Mouse (Mus musculus) kidney, postnatal 10 days (tissue): ENCODE results near the gene Snap47.

ENCODE experiments used
- DNase-seq: peaks from one replicate; pipeline ENCODE4 v3.0.0; 2021; ENCODE audit warnings: mixed read lengths

Gene Snap47

DNA sequence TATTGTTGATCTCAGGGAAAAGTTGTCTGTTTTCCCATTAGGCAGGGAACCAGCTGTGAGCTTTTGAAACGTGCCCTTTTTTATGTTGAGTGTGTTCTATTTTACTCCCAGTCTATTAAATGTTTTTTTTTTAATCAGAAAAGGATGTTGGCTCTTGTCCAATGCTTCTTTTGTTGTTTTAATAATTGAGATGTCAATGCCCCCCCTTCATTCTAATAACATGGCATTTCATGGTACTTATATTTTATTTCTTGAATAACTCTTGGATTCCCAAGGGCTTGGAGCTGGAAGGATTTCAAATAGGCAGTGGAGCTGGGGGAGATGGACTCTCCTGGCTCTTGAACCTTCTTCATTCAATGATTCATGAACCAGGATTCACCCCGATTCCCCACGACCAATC is 85.0 kb downstream of the Snap47 start:
- no peak for DNase-seq

DNA sequence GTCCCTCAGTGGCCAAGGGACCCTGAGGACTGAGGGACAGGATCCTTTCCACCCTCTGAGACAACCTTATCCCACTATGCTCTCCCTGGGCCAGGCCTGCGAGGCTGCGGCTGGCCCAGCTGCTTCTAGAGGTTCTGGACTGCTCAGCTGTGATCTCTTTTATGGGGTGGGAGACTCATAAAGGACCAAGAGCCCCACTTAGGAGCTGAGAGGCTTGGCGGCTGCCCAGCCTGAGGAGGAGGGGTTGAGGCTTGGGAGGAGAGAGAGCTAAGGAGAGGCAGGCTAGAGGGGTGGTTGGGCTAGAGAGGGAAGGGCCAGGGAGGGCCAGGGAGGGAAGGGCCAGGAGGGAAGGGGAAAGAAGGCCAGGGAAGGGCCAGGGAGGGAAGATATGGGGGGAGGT is 86.6 kb downstream of the Snap47 start:
- peak; percentile 45 for DNase-seq

DNA sequence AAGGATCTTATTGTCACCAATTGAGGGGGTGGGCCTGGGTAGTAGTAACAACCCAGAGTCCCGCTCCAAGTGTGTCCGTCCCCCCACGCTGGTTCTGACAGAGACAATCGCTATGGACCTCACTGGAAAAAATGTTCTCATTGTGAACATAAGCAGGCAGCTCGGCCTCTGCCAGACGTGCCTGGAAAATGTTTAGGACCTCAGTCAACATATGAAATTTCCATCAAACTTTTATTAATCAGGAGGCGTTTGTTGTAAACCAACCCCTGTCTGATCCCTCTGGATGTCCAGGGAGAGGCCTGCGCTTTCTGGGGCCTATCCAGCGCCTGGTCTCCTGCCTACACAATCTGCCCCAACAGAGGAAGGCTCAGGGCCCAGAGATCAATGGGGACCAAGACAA is 87.0 kb downstream of the Snap47 start:
- no peak for DNase-seq

DNA sequence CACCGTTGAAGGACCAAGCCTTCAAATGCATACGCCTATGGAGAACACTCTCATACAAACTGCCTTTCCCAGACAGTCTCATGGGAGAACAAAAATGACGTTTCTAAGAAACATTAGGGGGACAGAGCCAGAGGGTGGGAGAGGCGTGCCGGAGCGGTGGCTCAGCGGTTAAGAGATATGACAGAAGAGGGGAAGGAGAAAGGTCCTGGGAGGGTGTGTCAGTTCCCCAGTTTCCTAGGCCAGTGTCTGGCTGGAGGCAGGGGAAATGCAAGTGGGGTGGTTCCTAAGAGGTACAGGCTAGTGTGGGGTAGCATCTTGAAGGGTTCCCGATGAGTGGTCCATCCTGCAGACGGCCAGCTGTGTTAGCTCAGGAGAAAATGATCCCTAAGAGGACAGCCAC is 89.7 kb downstream of the Snap47 start:
- no peak for DNase-seq
